Mouse (Mus musculus) hindbrain, embryonic 14.5 days (tissue): ENCODE measurements at regions not wholly inside any gene's neighbourhood (a gene's known extent, or its start where the extent isn't known, plus 50 kb on each side); places are given as distances from the start of the nearest gene placed in this dataset.

Source experiments
- ATAC-seq: fragments of 200-750 bp; cut with Nextera tagmentation; 2 replicates; pipeline ENCODE4 v1.8.0; 2017; ENCODE audit warnings: moderate number of reproducible peaks, mild to moderate bottlenecking, moderate TSS enrichment, moderate library complexity; ENCODE audit not compliant: low FRiP score
- DNase-seq: peaks from one replicate; pipeline ENCODE4 v3.0.0-alpha.2; 2015; ENCODE audit warnings: low spot score
- H3K27ac ChIP-seq: fragments of 300-500 bp; sonication (generic); 2 replicates; pipeline ENCODE4 v1.5.1; 2014; ENCODE audit warnings: mild to moderate bottlenecking, moderate library complexity
- H3K27me3 ChIP-seq: fragments of 300-500 bp; sonication (generic); 2 replicates; pipeline ENCODE4 v1.6.1; 2014; ENCODE audit warnings: mild to moderate bottlenecking, low read length, mixed read lengths; ENCODE audit not compliant: control insufficient read depth, insufficient read depth
- H3K36me3 ChIP-seq: fragments of 300-500 bp; sonication (generic); replicated peaks from 2 replicates; pipeline ENCODE4 v1.6.1; 2014; ENCODE audit not compliant: control insufficient read depth, insufficient read depth
- H3K4me1 ChIP-seq: fragments of 300-500 bp; sonication (generic); replicated peaks from 2 replicates; pipeline ENCODE4 v1.6.1; 2014; ENCODE audit warnings: antibody characterized with exemption, low read length, mixed read lengths; ENCODE audit not compliant: control insufficient read depth, insufficient read depth
- H3K4me2 ChIP-seq: fragments of 300-500 bp; sonication (generic); replicated peaks from 2 replicates; pipeline ENCODE4 v1.6.1; 2014; ENCODE audit warnings: mild to moderate bottlenecking, moderate library complexity
- H3K4me3 ChIP-seq: fragments of 300-500 bp; sonication (generic); replicated peaks from 2 replicates; pipeline ENCODE4 v1.5.1; 2014; ENCODE audit warnings: mild to moderate bottlenecking, low read length
- H3K9ac ChIP-seq: fragments of 300-500 bp; sonication (generic); 2 replicates; pipeline ENCODE4 v1.6.1; 2014
- H3K9me3 ChIP-seq: fragments of 300-500 bp; sonication (generic); 2 replicates; pipeline ENCODE4 v1.6.1; 2016; ENCODE audit warnings: low read length; ENCODE audit not compliant: control insufficient read depth
- WGBS: fragments of 180-500 bp; shearing (Covaris S2); extraction: QIAGEN DNeasy Blood & Tissue Kit; methylation state at CpG from one replicate; pipeline ENCODE4 v1.1.7; 2014; 5-methylcytosine and 5-hydroxymethylcytosine counted together

GRCm38 (mm10) chr12:9128581-9129275, 98.9 kb downstream of the Ttc32 start:
- Histone ChIP-seq H3K27me3 (no peaks in the 10 kb centered on the region), H3K36me3 (no peaks in the 10 kb centered on the region), H3K4me2 (no peak overlapping the region), H3K4me3 (no peak overlapping the region), H3K9ac (no peak overlapping the region), H3K27ac (no peak overlapping the region), H3K9me3 (no peaks in the 10 kb centered on the region), H3K4me1 (no peaks in the 10 kb centered on the region; the same call in 1 of the 2 replicates)
- ATAC-seq = no peak
- 66% methylated on average over 6 of the region's 6 CpGs for WGBS
- no peak for DNase-seq

GRCm38 (mm10) chr12:9132621-9133020, 102.8 kb downstream of the Ttc32 start:
- H3K4me1 ChIP-seq = no peaks in the 10 kb centered on the region; the same call in 1 of the 2 replicates
- DNase-seq (no peak), ATAC-seq (peak; percentile 66; the same call in 1 of the 2 replicates)
- no peak overlapping the region for H3K27ac ChIP-seq
- H3K27me3 ChIP-seq = no peaks in the 10 kb centered on the region
- no peak overlapping the region for H3K4me3 ChIP-seq
- no peak overlapping the region for H3K9ac ChIP-seq
- H3K9me3 ChIP-seq = no peaks in the 10 kb centered on the region
- H3K4me2 ChIP-seq = no peak overlapping the region
- H3K36me3 ChIP-seq = no peaks in the 10 kb centered on the region

- Histone ChIP-seq H3K9ac (no peak overlapping the region), H3K4me1 (no peaks in the 10 kb centered on the region; the same call in 1 of the 2 replicates), H3K4me3 (no peak overlapping the region), H3K27me3 (no peaks in the 10 kb centered on the region), H3K36me3 (no peaks in the 10 kb centered on the region), H3K9me3 (no peaks in the 10 kb centered on the region), H3K27ac (no peak overlapping the region), H3K4me2 (no peak overlapping the region)
- 92% methylated on average over 7 of the region's 7 CpGs for whole genome bisulfite sequencing
- ATAC-seq (no peak), DNase-seq (no peak)
These were observed 104.4 kb downstream of the Ttc32 start for GRCm38 (mm10) chr12:9133890-9134870.

- H3K4me1 ChIP-seq = no peaks in the 10 kb centered on the region
- H3K27ac ChIP-seq = no peak overlapping the region
- H3K36me3 ChIP-seq = no peaks in the 10 kb centered on the region
- H3K9ac ChIP-seq = no peak overlapping the region
- H3K27me3 ChIP-seq = no peaks in the 10 kb centered on the region
- ATAC-seq = no peak
- no peaks in the 10 kb centered on the region for H3K9me3 ChIP-seq
- no peak for DNase-seq
- H3K4me3 ChIP-seq = no peak overlapping the region
- no peak overlapping the region for H3K4me2 ChIP-seq
These were observed 121.2 kb downstream of the Ttc32 start for GRCm38 (mm10) chr12:9151001-9151400.

GRCm38 (mm10) chr12:9151426-9151825, 121.6 kb downstream of the Ttc32 start:
- 85% methylated on average over 1 of the region's 1 CpGs for WGBS
- no peak for ATAC-seq
- no peak for DNase-seq
- Histone ChIP-seq H3K4me3 (no peak overlapping the region), H3K4me2 (no peak overlapping the region), H3K9ac (no peak overlapping the region), H3K27ac (no peak overlapping the region), H3K4me1 (no peaks in the 10 kb centered on the region), H3K36me3 (no peaks in the 10 kb centered on the region), H3K9me3 (no peaks in the 10 kb centered on the region), H3K27me3 (no peaks in the 10 kb centered on the region)

DNA sequence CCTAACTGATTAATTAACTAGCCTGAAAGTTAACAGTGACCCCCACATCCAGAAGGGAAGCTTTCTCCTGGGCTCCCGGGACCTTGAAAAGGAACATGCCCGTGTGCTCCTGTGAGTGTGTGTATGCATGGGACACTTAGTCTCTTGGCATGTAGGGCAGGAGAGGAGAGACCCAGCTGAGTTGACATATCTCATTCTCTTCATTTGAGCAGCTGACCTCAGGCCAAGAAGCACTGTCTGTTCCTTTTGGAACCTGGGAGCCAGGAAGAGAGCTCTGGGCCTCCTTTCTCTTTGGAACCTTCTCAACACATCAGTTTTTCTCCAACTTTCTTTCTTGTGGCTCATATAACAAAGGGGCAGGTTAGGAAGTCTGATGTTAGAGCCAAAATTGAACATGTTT, 124.7 kb downstream of the Ttc32 start:
- ATAC-seq (no peak), DNase-seq (no peak)
- no peak overlapping the region for H3K27ac ChIP-seq
- H3K4me3 ChIP-seq = no peak overlapping the region
- H3K9me3 ChIP-seq = no peaks in the 10 kb centered on the region
- no peaks in the 10 kb centered on the region for H3K4me1 ChIP-seq
- H3K27me3 ChIP-seq = no peaks in the 10 kb centered on the region
- WGBS = 95% methylated on average over 2 of the region's 2 CpGs
- no peak overlapping the region for H3K9ac ChIP-seq
- no peaks in the 10 kb centered on the region for H3K36me3 ChIP-seq
- H3K4me2 ChIP-seq = no peak overlapping the region

DNA sequence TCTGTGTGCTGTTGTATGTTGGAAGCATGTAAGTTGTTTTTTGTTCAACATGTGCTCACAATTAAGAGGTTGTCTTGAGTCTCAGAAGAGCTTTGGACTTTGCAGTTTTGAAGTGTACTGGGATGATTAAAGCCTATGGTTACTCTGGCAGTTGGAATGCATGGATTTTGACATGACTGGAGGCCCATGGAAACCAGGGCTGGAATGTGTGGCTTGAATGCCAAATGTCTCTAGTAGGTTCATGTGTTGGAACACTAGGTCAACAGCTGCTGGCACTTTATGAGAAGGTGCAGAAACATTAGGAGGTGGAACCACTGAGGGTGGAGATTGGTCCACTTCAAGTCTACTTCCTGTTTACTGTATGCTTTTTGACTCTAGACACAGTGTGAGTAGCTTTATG, 127.0 kb downstream of the Ttc32 start:
- H3K27ac ChIP-seq = no peak overlapping the region
- H3K36me3 ChIP-seq = no peaks in the 10 kb centered on the region
- no peak for DNase-seq
- H3K4me3 ChIP-seq = no peak overlapping the region
- H3K9ac ChIP-seq = no peak overlapping the region
- H3K4me2 ChIP-seq = no peak overlapping the region
- no peaks in the 10 kb centered on the region for H3K9me3 ChIP-seq
- ATAC-seq = no peak
- H3K27me3 ChIP-seq = no peaks in the 10 kb centered on the region
- no peaks in the 10 kb centered on the region for H3K4me1 ChIP-seq

- no peak for ATAC-seq
- Histone ChIP-seq H3K4me1 (no peaks in the 10 kb centered on the region), H3K9me3 (no peaks in the 10 kb centered on the region), H3K27me3 (no peaks in the 10 kb centered on the region), H3K36me3 (no peaks in the 10 kb centered on the region), H3K27ac (no peak overlapping the region), H3K4me2 (no peak overlapping the region), H3K9ac (no peak overlapping the region), H3K4me3 (no peak overlapping the region)
- no peak for DNase-seq
- WGBS = 72% methylated on average over 5 of the region's 5 CpGs
These were observed 129.0 kb downstream of the Ttc32 start for GRCm38 (mm10) chr12:9158751-9159150.

- Histone ChIP-seq H3K9me3 (no peaks in the 10 kb centered on the region), H3K27ac (no peak overlapping the region), H3K4me3 (no peak overlapping the region), H3K9ac (no peak overlapping the region), H3K4me2 (no peak overlapping the region), H3K27me3 (no peaks in the 10 kb centered on the region), H3K36me3 (no peaks in the 10 kb centered on the region), H3K4me1 (no peaks in the 10 kb centered on the region)
- WGBS = 76% methylated on average over 4 of the region's 4 CpGs
- ATAC-seq (no peak), DNase-seq (no peak)
These were observed 135.7 kb downstream of the Ttc32 start for GRCm38 (mm10) chr12:9165367-9165940.
